Mouse (Mus musculus) forebrain, embryonic 11.5 days (tissue): ENCODE measurements around the gene Slc17a9. TPM values are rescaled to one million over a fixed set of nuclear protein-coding genes. Genes with fewer than 3 reads are reported as not detected.
"Not testable (repeated sequence)": the region's sequence is repeated elsewhere in the genome, so short reads cannot be mapped to it uniquely, and the experiment has no call there.

Experiments
- ATAC-seq: fragments of 200-750 bp; cut with Nextera tagmentation; replicated peaks from 2 replicates; pipeline ENCODE4 v1.8.0; 2017; ENCODE audit warnings: moderate TSS enrichment; ENCODE audit not compliant: low FRiP score
- DNase-seq: peaks from one replicate; pipeline ENCODE4 v3.0.0-alpha.2; 2017; ENCODE audit warnings: low spot score
- H3K27ac ChIP-seq: fragments of 300-500 bp; sonication (generic); 2 replicates; pipeline ENCODE4 v1.5.1; 2014; ENCODE audit warnings: low read depth, low read length
- H3K27me3 ChIP-seq: fragments of 300-500 bp; sonication (generic); 2 replicates; pipeline ENCODE4 v1.6.1; 2014; ENCODE audit warnings: mild to moderate bottlenecking, low read length, mixed read lengths; ENCODE audit not compliant: control insufficient read depth, insufficient read depth
- H3K36me3 ChIP-seq: fragments of 300-500 bp; sonication (generic); 2 replicates; pipeline ENCODE4 v1.6.1; 2014; ENCODE audit warnings: mild to moderate bottlenecking, low read length, moderate library complexity, mixed read lengths; ENCODE audit not compliant: control insufficient read depth, insufficient read depth
- H3K4me1 ChIP-seq: fragments of 300-500 bp; sonication (generic); replicated peaks from 2 replicates; pipeline ENCODE4 v1.6.1; 2014; ENCODE audit warnings: low read length, mixed read lengths; ENCODE audit not compliant: control insufficient read depth, insufficient read depth
- H3K4me2 ChIP-seq: fragments of 300-500 bp; sonication (generic); 2 replicates; pipeline ENCODE4 v1.6.1; 2014; ENCODE audit warnings: low read depth, mild to moderate bottlenecking, low read length, moderate library complexity, mixed read lengths; ENCODE audit not compliant: severe bottlenecking
- H3K4me3 ChIP-seq: fragments of 300-500 bp; sonication (generic); 2 replicates; pipeline ENCODE4 v1.5.1; 2014; ENCODE audit warnings: low read depth, low read length
- H3K9ac ChIP-seq: fragments of 300-500 bp; sonication (generic); 2 replicates; pipeline ENCODE4 v1.6.1; 2014; ENCODE audit warnings: low read length
- H3K9me3 ChIP-seq: fragments of 300-500 bp; sonication (generic); 2 replicates; pipeline ENCODE4 v1.6.1; 2016; ENCODE audit warnings: low read length, mixed read lengths; ENCODE audit not compliant: control insufficient read depth
- WGBS: fragments of 180-500 bp; shearing (Covaris S2); extraction: QIAGEN DNeasy Blood & Tissue Kit; methylation state at CpG from one replicate; pipeline ENCODE4 v1.1.7; 2014; 5-methylcytosine and 5-hydroxymethylcytosine counted together
- polyA plus RNA-seq: library from polyadenylated mRNA; unstranded; fragments of >200 nt; fragmentation: Nextera tagmentation; extraction: Ambion mirVana; gene quantifications from 2 replicates; pipeline ENCODE4 v1.2.1, GENCODE M21; 2014

Gene Slc17a9
- polyA plus RNA-seq, 1 experiment from 2014 or later, result 0.11 TPM

- WGBS, result 87% methylated on average over 3 of the region's 3 CpGs
- no peak for DNase-seq
- no peaks in the 10 kb centered on the region for H3K36me3 ChIP-seq
- no peak overlapping the region for H3K9ac ChIP-seq
- ATAC-seq, result no peak
- no peaks in the 10 kb centered on the region for H3K9me3 ChIP-seq
- H3K27ac ChIP-seq, result no peak overlapping the region
- H3K4me1 ChIP-seq, result peaks cover 15% of the 10 kb centered on the region
- no peak overlapping the region for H3K4me3 ChIP-seq
- no peaks in the 10 kb centered on the region for H3K27me3 ChIP-seq
- no peak overlapping the region for H3K4me2 ChIP-seq
These were observed 20.0 kb upstream of the Slc17a9 start for GRCm38 (mm10) chr2:180705066-180705465.

DNA sequence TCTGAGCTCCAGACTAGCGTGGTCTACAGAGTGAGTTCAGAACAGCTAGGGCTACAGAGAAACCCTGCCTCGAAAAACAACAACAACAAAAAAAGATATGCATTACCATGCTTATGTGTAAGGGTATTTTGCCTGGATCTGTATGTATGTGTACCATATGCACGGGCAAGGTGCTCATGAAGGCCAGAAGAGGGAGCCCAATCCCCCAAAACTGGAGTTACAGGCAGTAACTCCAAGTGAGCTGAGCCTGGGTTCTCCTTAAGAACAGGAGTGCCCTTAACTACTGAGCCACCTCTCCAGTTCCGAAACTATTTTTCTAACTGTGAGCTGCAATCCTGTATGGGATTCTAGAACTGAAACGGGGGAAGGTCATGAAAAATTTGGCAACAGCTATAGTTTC, 19.1 kb upstream of the Slc17a9 start:
- ATAC-seq (no peak), DNase-seq (no peak)
- 89% methylated on average over 5 of the region's 5 CpGs for WGBS
- Histone ChIP-seq H3K4me1 (peaks cover 9% of the 10 kb centered on the region; the same call in 1 of the 2 replicates), H3K27me3 (no peaks in the 10 kb centered on the region), H3K9me3 (no peaks in the 10 kb centered on the region), H3K9ac (no peak overlapping the region), H3K4me3 (no peak overlapping the region), H3K27ac (no peak overlapping the region), H3K4me2 (no peak overlapping the region), H3K36me3 (no peaks in the 10 kb centered on the region)

DNA sequence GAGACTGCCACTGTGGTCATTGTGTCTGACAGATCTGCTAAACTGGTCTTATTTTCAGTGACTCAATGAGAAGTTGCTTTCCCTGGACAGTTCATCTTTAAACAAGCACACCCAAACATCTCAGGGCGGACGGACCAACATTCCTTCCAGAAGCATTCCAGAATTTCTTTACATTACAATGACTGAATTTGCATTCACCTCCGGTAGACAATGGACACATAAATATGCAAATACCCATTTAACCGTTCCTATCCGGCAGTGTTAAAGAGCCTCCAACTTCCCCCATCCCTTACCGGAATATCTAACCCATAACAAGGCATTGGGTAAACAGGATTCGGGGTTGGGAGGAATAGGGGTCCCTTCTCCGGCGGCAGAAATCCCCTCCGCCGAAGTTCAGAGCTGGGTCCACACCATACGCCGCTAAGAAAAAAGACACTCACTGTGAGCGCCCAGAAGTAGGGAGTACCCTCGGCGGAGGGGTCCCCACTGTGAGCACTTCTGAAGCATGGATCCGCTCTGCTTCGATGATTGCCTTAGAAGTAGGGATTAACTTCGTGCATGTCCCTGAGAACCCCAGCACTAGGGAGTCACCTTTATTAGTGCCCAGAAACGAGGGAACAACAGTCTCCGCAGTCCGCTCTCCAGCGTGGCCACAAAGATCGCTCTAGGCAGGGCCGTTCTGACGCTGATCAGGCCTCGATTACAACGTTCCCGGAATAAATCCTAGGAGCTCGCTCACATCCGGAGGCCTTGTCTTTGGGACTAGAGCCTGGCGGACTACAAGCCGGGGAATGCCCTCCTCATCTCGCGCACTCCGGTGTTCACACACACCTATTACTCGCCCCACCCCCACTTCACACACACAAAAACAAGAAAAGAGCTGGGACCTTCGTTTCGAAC, 15.8 kb upstream of the Slc17a9 start:
- Histone ChIP-seq H3K4me3 (peak overlapping the region; percentile 97), H3K4me2 (peak overlapping the region; percentile 83), H3K4me1 (peaks cover 9% of the 10 kb centered on the region), H3K36me3 (0 out of 2 replicates have a peak, but pooled peaks cover 2% of the 10 kb centered on the region), H3K9ac (peak overlapping the region; percentile 72), H3K9me3 (no peaks in the 10 kb centered on the region), H3K27me3 (no peaks in the 10 kb centered on the region), H3K27ac (0 out of 2 replicates have a peak overlapping the region, but pooled peaks have one; percentile 0)
- no peak for DNase-seq
- under 1% methylated on average over 39 of the region's 39 CpGs for WGBS
- ATAC-seq, result peak; percentile 58

DNA sequence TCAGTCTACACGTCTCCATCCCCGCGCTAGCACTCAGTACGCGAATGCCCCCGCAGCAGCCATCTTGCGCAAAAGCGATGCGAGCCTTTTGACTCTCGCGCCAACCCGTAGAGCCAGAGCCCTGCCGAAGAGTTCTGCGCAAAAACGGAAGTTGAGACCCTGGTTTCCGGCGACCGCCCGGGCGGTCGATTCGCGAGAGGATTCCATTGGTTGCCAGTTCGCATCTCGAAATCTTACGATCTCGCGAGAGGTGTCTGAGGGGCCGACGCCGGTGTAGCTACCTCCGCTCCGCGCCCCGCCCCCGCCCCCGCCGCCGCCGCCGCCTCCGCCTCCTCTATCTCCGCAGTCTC, 15.2 kb upstream of the Slc17a9 start, which contains the start of the genes Dido1 and Gid8:
TSS of gene Dido1 (minus strand) at position 77 of the 350 bp plus-strand sequence.
TSS of gene Gid8 (plus strand) at position 195 of the 350 bp plus-strand sequence.
- no peaks in the 10 kb centered on the region for H3K27me3 ChIP-seq
- H3K4me2 ChIP-seq, result peak within 1 kb of the TSS; percentile 83
- peak within 1 kb of the TSS; percentile 37; the same call in 1 of the 2 replicates for H3K27ac ChIP-seq
- H3K36me3 ChIP-seq, result 0 out of 2 replicates have a peak, but pooled peaks cover 2% of the 10 kb centered on the region
- WGBS, result under 1% methylated on average over 43 of the region's 43 CpGs
- DNase-seq (peak; percentile 97), ATAC-seq (peak; percentile 95)
- H3K4me3 ChIP-seq, result peak within 1 kb of the TSS; percentile 97
- no peaks in the 10 kb centered on the region for H3K9me3 ChIP-seq
- peak within 1 kb of the TSS; percentile 97 for H3K9ac ChIP-seq
- peaks cover 9% of the 10 kb centered on the region for H3K4me1 ChIP-seq

DNA sequence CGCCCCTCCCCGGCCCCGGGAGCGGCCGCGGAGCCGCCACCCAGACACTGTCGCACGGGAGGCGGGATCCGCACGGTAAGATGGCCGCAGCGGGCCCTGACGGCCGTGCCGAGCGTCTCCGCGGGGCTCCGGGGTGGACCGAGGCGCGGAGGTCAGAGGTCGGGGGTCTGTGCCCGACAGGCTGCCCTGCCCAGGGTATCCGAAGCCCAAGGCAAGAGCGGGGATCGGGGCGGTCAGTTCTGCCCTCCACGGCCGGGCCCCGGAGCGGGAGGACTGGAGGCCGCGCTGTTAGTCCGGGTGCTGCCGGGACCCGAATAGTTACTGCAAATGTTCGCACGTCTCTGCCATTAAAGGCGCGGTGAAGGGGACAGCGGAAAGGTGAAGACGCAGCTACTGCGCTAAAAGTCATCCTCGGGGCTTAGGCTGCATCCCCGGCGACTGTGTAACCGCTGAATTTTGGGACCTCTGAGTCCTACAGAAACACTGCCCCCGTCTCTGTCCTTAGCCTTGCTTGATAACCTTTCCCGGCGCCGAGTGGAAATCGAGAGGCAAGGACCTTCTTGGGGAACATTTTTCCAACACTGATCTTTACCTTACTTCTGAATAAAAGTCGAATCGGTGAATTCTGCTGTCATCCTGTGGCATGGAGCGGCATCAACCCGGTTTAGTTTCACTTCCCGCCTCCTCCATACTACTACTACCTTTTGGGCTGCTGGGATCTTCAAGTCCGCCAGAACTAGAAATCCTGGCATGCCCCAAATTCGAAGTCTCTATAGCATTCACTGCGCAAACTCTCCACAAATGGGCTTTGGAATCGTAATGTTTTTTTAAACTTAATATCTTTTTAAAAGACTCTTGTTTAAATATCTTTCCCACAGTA, 14.5 kb upstream of the Slc17a9 start:
- Histone ChIP-seq H3K4me1 (peaks cover 9% of the 10 kb centered on the region), H3K27me3 (no peaks in the 10 kb centered on the region), H3K36me3 (0 out of 2 replicates have a peak, but pooled peaks cover 2% of the 10 kb centered on the region), H3K9me3 (no peaks in the 10 kb centered on the region), H3K9ac (peak overlapping the region; percentile 97), H3K4me2 (peak overlapping the region; percentile 66), H3K27ac (peak overlapping the region; percentile 37; the same call in 1 of the 2 replicates), H3K4me3 (peak overlapping the region; percentile 97)
- 2% methylated on average over 64 of the region's 64 CpGs for WGBS
- ATAC-seq (peak; percentile 66), DNase-seq (no peak)

GRCm38 (mm10) chr2:180711527-180711926, 13.5 kb upstream of the Slc17a9 start:
- H3K27ac ChIP-seq, result no peak overlapping the region
- peaks cover 9% of the 10 kb centered on the region for H3K4me1 ChIP-seq
- H3K9ac ChIP-seq, result peak overlapping the region; percentile 97; the same call in 1 of the 2 replicates
- H3K36me3 ChIP-seq, result 0 out of 2 replicates have a peak, but pooled peaks cover 2% of the 10 kb centered on the region
- WGBS, result 65% methylated on average over 4 of the region's 4 CpGs
- 0 out of 2 replicates have a peak overlapping the region, but pooled peaks have one; percentile 97 for H3K4me3 ChIP-seq
- DNase-seq, result no peak
- H3K4me2 ChIP-seq, result peak overlapping the region; percentile 66
- ATAC-seq, result no peak
- no peaks in the 10 kb centered on the region for H3K9me3 ChIP-seq
- no peaks in the 10 kb centered on the region for H3K27me3 ChIP-seq

GRCm38 (mm10) chr2:180712037-180712689, 12.9 kb upstream of the Slc17a9 start:
- peaks cover 2% of the 10 kb centered on the region; the same call in 1 of the 2 replicates for H3K36me3 ChIP-seq
- DNase-seq (no peak), ATAC-seq (no peak)
- H3K9me3 ChIP-seq, result no peaks in the 10 kb centered on the region
- H3K4me1 ChIP-seq, result peaks cover 9% of the 10 kb centered on the region
- H3K9ac ChIP-seq, result no peak overlapping the region
- no peak overlapping the region for H3K27ac ChIP-seq
- 94% methylated on average over 5 of the region's 5 CpGs for WGBS
- no peaks in the 10 kb centered on the region for H3K27me3 ChIP-seq
- no peak overlapping the region for H3K4me2 ChIP-seq
- no peak overlapping the region for H3K4me3 ChIP-seq

- 94% methylated on average over 5 of the region's 5 CpGs for WGBS
- not testable (repeated sequence) for H3K9me3 ChIP-seq, H3K4me3 ChIP-seq, DNase-seq, H3K4me2 ChIP-seq, H3K27ac ChIP-seq, H3K9ac ChIP-seq, H3K36me3 ChIP-seq, H3K27me3 ChIP-seq, ATAC-seq, H3K4me1 ChIP-seq
These were observed 2.3 kb upstream of the Slc17a9 start for GRCm38 (mm10) chr2:180722748-180723147.
